Mouse (Mus musculus) myocyte (in vitro differentiated cells): ENCODE measurements around the gene Ccl7. TPM values are rescaled to one million over a fixed set of nuclear protein-coding genes. Genes with fewer than 3 reads are reported as not detected.

Experiments
- H3K27me3 ChIP-seq: one replicate; pipeline ENCODE4 v1.6.1; 2011; ENCODE audit not compliant: control insufficient read depth, insufficient read depth, insufficient read length
- H3K36me3 ChIP-seq: one replicate; pipeline ENCODE4 v1.6.1; 2011; ENCODE audit not compliant: control insufficient read depth, insufficient read depth
- H3K4me2 ChIP-seq: one replicate; pipeline ENCODE4 v1.6.1; 2011; ENCODE audit warnings: low read depth, control low read depth
- H3K4me3 ChIP-seq: one replicate; pipeline ENCODE4 v1.5.1; 2011; ENCODE audit warnings: mild to moderate bottlenecking, control low read depth, moderate library complexity
- H3K79me2 ChIP-seq: one replicate; pipeline ENCODE4 v1.6.1; 2011; ENCODE audit not compliant: control insufficient read depth, insufficient read depth
- H3ac ChIP-seq: one replicate; pipeline ENCODE4 v1.6.1; 2011; ENCODE audit not compliant: control insufficient read depth, insufficient read length
- CEBPB ChIP-seq: IDR thresholded peaks from 2 replicates; pipeline ENCODE4 v1.6.1; 2011; ENCODE audit warnings: mild to moderate bottlenecking, moderate library complexity; ENCODE audit not compliant: poor library complexity, insufficient read depth, severe bottlenecking
- E2F4 ChIP-seq: IDR thresholded peaks from one replicate; pipeline ENCODE4 v1.6.1; 2011; ENCODE audit warnings: mild to moderate bottlenecking, control low read depth, moderate library complexity; ENCODE audit not compliant: insufficient read depth
- MAX ChIP-seq: IDR thresholded peaks from one replicate; pipeline ENCODE4 v1.6.1; 2011; ENCODE audit warnings: low read depth, mild to moderate bottlenecking, control low read depth
- MYOD1 ChIP-seq, 3 experiments: IDR thresholded peaks; one replicate each; pipeline ENCODE4 v1.6.1; 2011; ENCODE audit warnings: control low read depth in 2 of 3, low read depth in 2 of 3, mild to moderate bottlenecking in 2 of 3, moderate library complexity in 1 of 3; ENCODE audit not compliant: insufficient read length in 2 of 3, control insufficient read depth in 1 of 3
- MYOG ChIP-seq, 3 experiments: IDR thresholded peaks; one replicate each; pipeline ENCODE4 v1.6.1; 2011; ENCODE audit warnings: control low read depth in 2 of 3, low read depth in 2 of 3, mild to moderate bottlenecking in 2 of 3; ENCODE audit not compliant: insufficient read length in 2 of 3, control insufficient read depth in 1 of 3, insufficient read depth in 1 of 3
- POLR2A ChIP-seq: IDR thresholded peaks from one replicate; pipeline ENCODE4 v1.6.1; 2011; ENCODE audit warnings: low read depth, mild to moderate bottlenecking, control low read depth, moderate library complexity; ENCODE audit not compliant: insufficient read length
- POLR2AphosphoS2 ChIP-seq: IDR thresholded peaks from one replicate; pipeline ENCODE4 v1.6.1; 2011; ENCODE audit warnings: low read depth, control low read depth; ENCODE audit not compliant: insufficient read length
- REST ChIP-seq: IDR thresholded peaks from one replicate; pipeline ENCODE4 v1.6.1; 2011; ENCODE audit warnings: mild to moderate bottlenecking, control low read depth, moderate library complexity; ENCODE audit not compliant: insufficient read depth, insufficient read length
- SRF ChIP-seq: IDR thresholded peaks from one replicate; pipeline ENCODE4 v1.6.1; 2011; ENCODE audit warnings: low read depth; ENCODE audit not compliant: control insufficient read depth, insufficient read length
- TCF12 ChIP-seq: IDR thresholded peaks from one replicate; pipeline ENCODE4 v1.6.1; 2011; ENCODE audit warnings: mild to moderate bottlenecking, control low read depth; ENCODE audit not compliant: poor library complexity, insufficient read depth, severe bottlenecking
- TCF3 ChIP-seq: IDR thresholded peaks from one replicate; pipeline ENCODE4 v1.6.1; 2011; ENCODE audit warnings: low read depth, control low read depth; ENCODE audit not compliant: insufficient read length
- USF1 ChIP-seq: IDR thresholded peaks from one replicate; pipeline ENCODE4 v1.6.1; 2011; ENCODE audit warnings: low read depth, mild to moderate bottlenecking, control low read depth, moderate library complexity
- polyA plus RNA-seq: library from polyadenylated mRNA; unstranded; fragments of >200 nt; fragmentation: generic; extraction: Trizol; gene quantifications from one replicate; pipeline ENCODE4 v1.2.1, GENCODE M21; 2012; ENCODE audit warnings: missing spikeins

Gene Ccl7
- polyA plus RNA-seq, 1 experiment, result 6.0 TPM

DNA sequence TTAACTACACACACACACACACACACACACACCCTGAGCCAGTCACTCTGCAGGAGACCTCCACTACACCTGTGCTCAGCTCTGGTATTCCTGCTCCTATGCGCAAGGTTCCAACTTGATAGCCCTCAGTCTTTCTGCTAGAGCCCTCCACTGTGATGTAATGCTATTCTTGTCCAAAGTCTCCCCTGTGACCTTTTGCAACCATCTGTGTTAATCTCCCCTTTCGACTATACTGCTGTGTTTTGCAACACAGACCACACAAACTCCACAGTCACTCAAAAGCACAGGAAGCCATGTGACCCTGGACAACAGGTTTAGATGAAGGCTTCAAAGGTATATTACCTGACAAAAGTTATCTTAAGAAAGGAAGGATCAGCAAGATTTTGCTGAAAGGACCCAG is 17.9 kb downstream of the Ccl7 start:
- Histone ChIP-seq H3K36me3 (no peaks in the 10 kb centered on the region), H3ac (no peak overlapping the region), H3K4me3 (no peak overlapping the region), H3K4me2 (no peak overlapping the region), H3K27me3 (no peaks in the 10 kb centered on the region), H3K79me2 (no peaks in the 10 kb centered on the region)
- TF ChIP-seq MYOG (IDR thresholded peaks at IDR 0.05; ENCODE audit: control insufficient read depth in 1 of 3, insufficient read depth in 1 of 3, insufficient read length in 2 of 3, low read depth in 2 of 3) (no peak), TCF3 (no peak), E2F4 (no peak), POLR2A (no peak), REST (no peak), USF1 (no peak), MAX (no peak), SRF (no peak), MYOD1 (IDR thresholded peaks at IDR 0.05; ENCODE audit: control insufficient read depth in 1 of 3, insufficient read length in 2 of 3, low read depth in 2 of 3) (no peak), TCF12 (no peak), CEBPB (no peak), POLR2AphosphoS2 (no peak)

DNA sequence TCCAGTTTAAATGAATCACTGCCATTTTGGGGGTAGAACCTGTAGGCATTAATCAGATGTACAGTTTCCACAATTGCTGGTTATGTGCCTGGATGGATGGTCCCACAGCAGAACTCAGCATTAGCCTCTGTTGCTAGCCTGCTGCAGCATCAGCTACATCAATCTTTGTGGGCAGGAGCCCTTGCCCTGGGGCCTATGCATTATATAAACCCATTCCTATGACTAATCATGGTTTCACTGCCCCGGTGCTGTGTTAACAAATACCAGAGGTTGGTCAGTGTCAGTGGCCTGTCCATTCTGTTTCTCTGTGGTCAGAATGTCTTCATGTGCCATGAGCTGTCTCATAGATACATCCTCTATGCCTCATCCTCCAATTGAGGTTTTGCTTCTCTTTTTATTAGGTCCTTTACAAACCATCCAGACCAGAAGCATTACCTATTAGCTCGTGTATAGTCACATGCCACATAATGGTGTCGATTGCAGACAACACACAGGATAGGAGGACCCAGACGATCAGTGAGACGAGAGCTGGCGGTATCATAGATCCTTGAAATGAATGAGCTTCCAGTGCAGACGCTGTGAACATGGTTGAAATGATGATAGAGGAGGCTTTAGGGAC is 21.6 kb downstream of the Ccl7 start:
- no peak overlapping the region for H3ac ChIP-seq
- H3K4me2 ChIP-seq, result peak overlapping the region; percentile 22
- H3K36me3 ChIP-seq, result no peaks in the 10 kb centered on the region
- no peaks in the 10 kb centered on the region for H3K27me3 ChIP-seq
- H3K79me2 ChIP-seq, result no peaks in the 10 kb centered on the region
- no peak overlapping the region for H3K4me3 ChIP-seq
- TF ChIP-seq USF1 (peak; percentile 61), CEBPB (no peak), E2F4 (no peak)

DNA sequence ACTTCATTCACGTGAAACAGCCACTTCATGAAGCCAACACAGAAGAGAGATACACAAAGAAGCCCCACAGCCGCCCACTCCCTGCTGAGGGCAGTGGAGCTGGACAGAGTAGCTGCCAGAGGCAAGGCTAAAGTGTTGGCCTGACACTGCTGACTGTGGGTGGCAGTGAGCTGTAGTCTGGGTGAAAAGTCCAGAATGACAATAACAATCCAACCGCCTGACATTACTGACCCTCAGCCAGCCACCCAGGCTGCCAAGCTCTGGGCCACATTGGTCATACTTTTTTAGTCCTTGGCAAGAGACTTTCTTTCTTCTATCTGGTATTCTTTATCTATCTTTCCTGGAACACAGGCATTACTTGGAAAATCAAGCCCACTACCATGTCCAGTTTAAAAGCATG is 25.6 kb downstream of the Ccl7 start:
- no peaks in the 10 kb centered on the region for H3K27me3 ChIP-seq
- H3K4me2 ChIP-seq, result no peak overlapping the region
- no peak overlapping the region for H3K4me3 ChIP-seq
- H3K79me2 ChIP-seq, result no peaks in the 10 kb centered on the region
- no peak overlapping the region for H3ac ChIP-seq
- H3K36me3 ChIP-seq, result no peaks in the 10 kb centered on the region
- TF ChIP-seq REST (no peak), POLR2AphosphoS2 (no peak), TCF3 (no peak), POLR2A (no peak), MYOD1 (IDR thresholded peaks at IDR 0.05; ENCODE audit: control insufficient read depth in 1 of 3, insufficient read length in 2 of 3, low read depth in 2 of 3) (no peak), TCF12 (no peak), MAX (no peak), SRF (no peak), MYOG (IDR thresholded peaks at IDR 0.05; ENCODE audit: control insufficient read depth in 1 of 3, insufficient read depth in 1 of 3, insufficient read length in 2 of 3, low read depth in 2 of 3) (no peak), CEBPB (no peak), USF1 (no peak), E2F4 (no peak)

DNA sequence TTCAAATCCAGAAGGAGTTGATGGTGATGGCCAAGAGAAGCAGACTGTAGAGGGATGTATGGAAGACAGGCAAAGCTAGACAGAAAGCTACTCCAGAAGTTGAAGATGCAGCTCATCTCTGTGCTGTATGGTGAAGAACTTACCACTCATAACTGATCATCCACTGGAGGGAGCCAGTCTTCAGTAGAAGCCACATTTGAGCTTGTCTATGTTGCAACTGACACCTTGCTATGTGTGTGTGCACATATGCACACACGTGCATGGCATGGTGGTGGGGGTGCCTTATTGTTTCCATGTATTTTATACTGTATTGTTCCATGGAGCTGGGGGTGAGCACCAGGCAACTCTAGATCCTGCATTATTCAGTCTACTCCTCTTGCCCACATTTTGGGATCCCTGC is 26.9 kb downstream of the Ccl7 start:
- no peaks in the 10 kb centered on the region for H3K79me2 ChIP-seq
- H3K36me3 ChIP-seq, result no peaks in the 10 kb centered on the region
- no peaks in the 10 kb centered on the region for H3K27me3 ChIP-seq
- H3ac ChIP-seq, result no peak overlapping the region
- no peak overlapping the region for H3K4me2 ChIP-seq
- H3K4me3 ChIP-seq, result no peak overlapping the region
- TF ChIP-seq USF1 (no peak), SRF (no peak), POLR2AphosphoS2 (no peak), TCF3 (no peak), MYOD1 (IDR thresholded peaks at IDR 0.05; ENCODE audit: control insufficient read depth in 1 of 3, insufficient read length in 2 of 3, low read depth in 2 of 3) (no peak), E2F4 (no peak), CEBPB (no peak), REST (no peak), MAX (no peak), TCF12 (no peak), MYOG (IDR thresholded peaks at IDR 0.05; ENCODE audit: control insufficient read depth in 1 of 3, insufficient read depth in 1 of 3, insufficient read length in 2 of 3, low read depth in 2 of 3) (no peak), POLR2A (no peak)

DNA sequence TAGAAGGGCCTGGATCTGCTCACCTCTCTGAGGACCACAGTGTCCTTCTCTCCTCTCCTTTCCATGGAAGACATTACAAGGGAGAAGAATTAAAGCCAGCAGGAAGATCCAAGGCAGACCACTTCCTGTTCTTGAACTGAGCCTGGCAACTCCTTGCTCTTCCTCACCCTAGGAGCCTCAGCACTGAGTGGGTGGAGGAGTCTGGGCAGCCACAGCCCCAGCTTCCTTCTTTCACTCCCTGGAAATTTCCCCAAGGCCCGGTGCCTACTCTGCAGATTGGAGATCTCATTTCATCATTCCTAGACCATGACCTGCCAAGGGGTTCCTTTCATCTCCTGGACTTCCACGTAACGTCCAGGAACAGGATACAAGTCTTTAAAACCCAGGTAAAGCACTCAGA is 27.5 kb downstream of the Ccl7 start:
- Histone ChIP-seq H3K79me2 (no peaks in the 10 kb centered on the region), H3K27me3 (no peaks in the 10 kb centered on the region), H3K4me2 (peak overlapping the region; percentile 24), H3K36me3 (no peaks in the 10 kb centered on the region), H3ac (no peak overlapping the region), H3K4me3 (no peak overlapping the region)
- TF ChIP-seq MAX, result no peak
- no peak for TF ChIP-seq REST
- TF ChIP-seq MYOG (IDR thresholded peaks at IDR 0.05; ENCODE audit: control insufficient read depth in 1 of 3, insufficient read depth in 1 of 3, insufficient read length in 2 of 3, low read depth in 2 of 3), result no peak
- TF ChIP-seq USF1, result no peak
- TF ChIP-seq E2F4, result no peak
- TF ChIP-seq SRF, result no peak
- TF ChIP-seq TCF12, result no peak
- no peak for TF ChIP-seq TCF3
- TF ChIP-seq POLR2A, result no peak
- TF ChIP-seq POLR2AphosphoS2, result no peak
- no peak for TF ChIP-seq MYOD1 (IDR thresholded peaks at IDR 0.05; ENCODE audit: control insufficient read depth in 1 of 3, insufficient read length in 2 of 3, low read depth in 2 of 3)
- no peak for TF ChIP-seq CEBPB
